Comparison of ENCODE assay signal across 18 mouse cellular contexts in genomic region chr9:119835581-119836125, GRCm38 (mm10). TPM values are rescaled to one million over a fixed set of nuclear protein-coding genes. Genes with fewer than 3 reads are reported as not detected.
A peak's percentile ranks its signal among the peaks of the same experiment; 100 is the strongest.
DNase-seq lines count a peak whose midpoint lies in the region; ATAC-seq and TF ChIP-seq lines count a peak whose summit lies in the region.
"Had no signal": no experiment of that assay in that cellular context is flagged by ENCODE, and none has a peak within 500 bp of the region (broad histone marks: within the 10 kb centered on the region; RNA-seq: fewer than 3 reads in every experiment).

No protein-coding gene starts in this region.

- ATAC-seq in kidney, embryonic 14.5 days (ENCODE audit: low FRiP score, low TSS enrichment), result no peak
- peak; percentile 60 for ATAC-seq in forebrain, embryonic 16.5 days
- no peak; the same call in 1 of the 2 replicates for ATAC-seq in kidney, postnatal 0 days (replicated peaks; ENCODE audit: low FRiP score, low read depth)
- ATAC-seq in inflammation-experienced regulatory T-cells, adult 6 months, result no peak
- no peak for ATAC-seq in CD4-positive, CD25-positive, alpha-beta regulatory T cell, adult 4 months

- H3K9me3 ChIP-seq in kidney, embryonic 14.5 days (ENCODE audit: control insufficient read depth, low read length), result no peaks in the 10 kb centered on the region
- no peaks in the 10 kb centered on the region for H3K9me3 ChIP-seq in forebrain, embryonic 16.5 days (ENCODE audit: control insufficient read depth, low read length)
- no peaks in the 10 kb centered on the region for H3K9me3 ChIP-seq in kidney, postnatal 0 days (replicated peaks; ENCODE audit: low read length)
- H3K9me3 ChIP-seq in heart, embryonic 10.5 days, result no peaks in the 10 kb centered on the region
- H3K9me3 ChIP-seq: embryonic facial prominence, embryonic 10.5 days; heart, embryonic 15.5 days had no signal

- H3K4me3 ChIP-seq in kidney, embryonic 14.5 days (ENCODE audit: low read length), result no peak overlapping the region
- no peak overlapping the region for H3K4me3 ChIP-seq in forebrain, embryonic 16.5 days (replicated peaks; ENCODE audit: low read length)
- H3K4me3 ChIP-seq in kidney, postnatal 0 days (replicated peaks; ENCODE audit: low read depth, low read length), result no peak overlapping the region
- H3K4me3 ChIP-seq in heart, embryonic 10.5 days, result no peak overlapping the region
- H3K4me3 ChIP-seq: embryonic facial prominence, embryonic 10.5 days; heart, embryonic 15.5 days had no signal

- TF ChIP-seq CTCF in kidney, postnatal 0 days (IDR thresholded peaks at IDR 0.05; ENCODE audit: low read depth), result no peak

- no peak overlapping the region for H3K9ac ChIP-seq in kidney, embryonic 14.5 days (ENCODE audit: low read depth, low read length)
- H3K9ac ChIP-seq in forebrain, embryonic 16.5 days (replicated peaks; ENCODE audit: low read depth, low read length), result 0 out of 2 replicates have a peak overlapping the region, but pooled peaks have one; percentile 8
- H3K9ac ChIP-seq in kidney, postnatal 0 days (ENCODE audit: low read depth, low read length), result no peak overlapping the region
- H3K9ac ChIP-seq: heart, embryonic 15.5 days; hindbrain, embryonic 14.5 days had no signal

- no peak overlapping the region for H3K27ac ChIP-seq in kidney, embryonic 14.5 days (ENCODE audit: low read depth, low read length)
- H3K27ac ChIP-seq in forebrain, embryonic 16.5 days (ENCODE audit: low read length), result no peak overlapping the region
- peak overlapping the region; percentile 36; the same call in 1 of the 2 replicates for H3K27ac ChIP-seq in kidney, postnatal 0 days
- H3K27ac ChIP-seq in heart, embryonic 10.5 days, result no peak overlapping the region; the same call in 1 of the 2 replicates
- H3K27ac ChIP-seq: embryonic facial prominence, embryonic 10.5 days; heart, embryonic 15.5 days; hindbrain, embryonic 14.5 days had no signal

- H3K4me1 ChIP-seq in kidney, embryonic 14.5 days (ENCODE audit: control insufficient read depth, insufficient read depth, low read length), result no peaks in the 10 kb centered on the region
- H3K4me1 ChIP-seq in forebrain, embryonic 16.5 days (replicated peaks; ENCODE audit: control insufficient read depth, insufficient read depth, low read length), result peaks cover 25% of the 10 kb centered on the region
- no peaks in the 10 kb centered on the region for H3K4me1 ChIP-seq in kidney, postnatal 0 days (replicated peaks; ENCODE audit: insufficient read depth, low read length)
- no peaks in the 10 kb centered on the region for H3K4me1 ChIP-seq in heart, embryonic 10.5 days
- H3K4me1 ChIP-seq: heart, embryonic 15.5 days had no signal

- no peaks in the 10 kb centered on the region for H3K36me3 ChIP-seq in kidney, embryonic 14.5 days (ENCODE audit: control insufficient read depth, insufficient read depth, low read length)
- H3K36me3 ChIP-seq in forebrain, embryonic 16.5 days (ENCODE audit: control insufficient read depth, insufficient read depth), result no peaks in the 10 kb centered on the region
- no peaks in the 10 kb centered on the region for H3K36me3 ChIP-seq in kidney, postnatal 0 days (ENCODE audit: insufficient read depth, low read length)
- no peaks in the 10 kb centered on the region for H3K36me3 ChIP-seq in heart, embryonic 10.5 days
- H3K36me3 ChIP-seq: embryonic facial prominence, embryonic 10.5 days; heart, embryonic 15.5 days had no signal

- WGBS in kidney, embryonic 14.5 days, result 32% methylated on average over 9 of the region's 9 CpGs
- WGBS in forebrain, embryonic 16.5 days, result 9% methylated on average over 9 of the region's 9 CpGs
- 35% methylated on average over 9 of the region's 9 CpGs for WGBS in kidney, postnatal 0 days
- 64% methylated on average over 9 of the region's 9 CpGs for WGBS in heart, embryonic 10.5 days

- DNase-seq in kidney, adult 11 months, result peak; percentile 36
- peak; percentile 44 for DNase-seq in kidney, postnatal 0 days (ENCODE audit: low spot score)
- DNase-seq in heart, embryonic 10.5 days (ENCODE audit: low spot score), result no peak
- DNase-seq: adrenal gland, postnatal 14 days; cerebellum, adult 18-20 months; cerebellum, postnatal 36 days; lung, adult 18-20 months; lung, postnatal 36 days; thymus, postnatal 4 days had no signal

- no peaks in the 10 kb centered on the region for H3K27me3 ChIP-seq in kidney, embryonic 14.5 days (ENCODE audit: control insufficient read depth, insufficient read depth, low read length)
- H3K27me3 ChIP-seq in forebrain, embryonic 16.5 days (replicated peaks; ENCODE audit: control insufficient read depth, insufficient read depth, low read length), result no peaks in the 10 kb centered on the region
- H3K27me3 ChIP-seq in kidney, postnatal 0 days (ENCODE audit: insufficient read depth, low read length), result no peaks in the 10 kb centered on the region
- H3K27me3 ChIP-seq in heart, embryonic 10.5 days (ENCODE audit: insufficient read depth, poor library complexity, severe bottlenecking), result no peaks in the 10 kb centered on the region
- H3K27me3 ChIP-seq: heart, embryonic 15.5 days had no signal

- H3K4me2 ChIP-seq in kidney, embryonic 14.5 days (replicated peaks; ENCODE audit: low read depth, low read length), result no peak overlapping the region
- H3K4me2 ChIP-seq in forebrain, embryonic 16.5 days (ENCODE audit: low read length), result no peak overlapping the region
- no peak overlapping the region for H3K4me2 ChIP-seq in kidney, postnatal 0 days (ENCODE audit: low read length)
- H3K4me2 ChIP-seq: heart, embryonic 15.5 days; hindbrain, embryonic 14.5 days had no signal

RNA-seq across cellular contexts. Expression of gene Scn11a, which starts 10.4 kb away (rescaled TPM):
- 0.04 and 0.06 TPM in 2 replicates for polyA plus RNA-seq in kidney, embryonic 14.5 days (2014; fragmentation: Nextera tagmentation; extraction: Ambion mirVana)
- 0.26 and 0.27 TPM in 2 replicates for polyA plus RNA-seq in forebrain, embryonic 16.5 days (2015; fragmentation: Nextera tagmentation; extraction: Ambion mirVana)
- polyA plus RNA-seq in kidney, postnatal 0 days (2015; fragmentation: Nextera tagmentation; extraction: Ambion mirVana), result 0.07 TPM in 1 of 2 replicates, not detected in the other
- polyA plus RNA-seq in inflammation-experienced regulatory T-cells, adult 6 months (2017; shearing (Covaris generic)), result under 1 TPM; 0.58 to 0.79 (median 0.78) TPM
- polyA plus RNA-seq in heart, embryonic 10.5 days (2016; fragmentation: Nextera tagmentation; extraction: Ambion mirVana), result 0.05 and 0.06 TPM in 2 replicates
- 1 to 10 TPM in 1 of 2 experiments, under 1 TPM in 1; 0.83 to 1.1 TPM for polyA plus RNA-seq in CD4-positive, CD25-positive, alpha-beta regulatory T cell, adult 4 months (2017; shearing (Covaris generic))
- polyA plus RNA-seq: gonadal fat pad, adult 2 months; liver, adult 2 months had no signal

RNA-seq across cellular contexts. Expression of gene Wdr48, which starts 59.0 kb away (rescaled TPM):
- 41.8 and 58.4 TPM in 2 replicates for polyA plus RNA-seq in kidney, embryonic 14.5 days (2014; fragmentation: Nextera tagmentation; extraction: Ambion mirVana)
- polyA plus RNA-seq in forebrain, embryonic 16.5 days (2015; fragmentation: Nextera tagmentation; extraction: Ambion mirVana), result 85.2 and 89.8 TPM in 2 replicates
- polyA plus RNA-seq in kidney, postnatal 0 days (2015; fragmentation: Nextera tagmentation; extraction: Ambion mirVana), result 30.8 and 31.1 TPM in 2 replicates
- polyA plus RNA-seq in inflammation-experienced regulatory T-cells, adult 6 months (2017; shearing (Covaris generic)), result 10 to 100 TPM; 32.2 to 48.1 (median 43.3) TPM
- polyA plus RNA-seq in heart, embryonic 10.5 days (2016; fragmentation: Nextera tagmentation; extraction: Ambion mirVana), result 49.8 and 53.2 TPM in 2 replicates
- polyA plus RNA-seq in CD4-positive, CD25-positive, alpha-beta regulatory T cell, adult 4 months (2017; shearing (Covaris generic)), result 10 to 100 TPM; 38.6 to 46.9 TPM
